Mouse (Mus musculus): Measurements from ENCODE around the gene Dolk. TPM values are rescaled to one million over a fixed set of nuclear protein-coding genes. Genes with fewer than 3 reads are reported as not detected.

Gene Dolk
- polyA plus RNA-seq, 1 experiment, result 6.6 TPM

GRCm38 (mm10) chr2:30238906-30239465, 47.1 kb downstream of the Dolk start:
- no peak for TF ChIP-seq POLR2A (IDR thresholded peaks at IDR 0.05; ENCODE audit: control insufficient read depth, low read depth, low read length)
- no peak for TF ChIP-seq CTCF (IDR thresholded peaks at IDR 0.05; ENCODE audit: control insufficient read depth, insufficient read depth, insufficient replicate concordance, low read depth, low read length)
- Histone ChIP-seq H3K27me3 (ENCODE audit: control insufficient read depth, insufficient read depth, low read length) (no peaks in the 10 kb centered on the region), H3K36me3 (ENCODE audit: control insufficient read depth, insufficient read depth, low read length) (no peaks in the 10 kb centered on the region; the same call in 1 of the 2 replicates), H3K4me3 (ENCODE audit: control insufficient read depth, low read depth, low read length) (no peak overlapping the region), H3K4me1 (ENCODE audit: control insufficient read depth, insufficient read depth, low read length) (peaks cover 11% of the 10 kb centered on the region), H3K27ac (ENCODE audit: control insufficient read depth, insufficient read depth, low read depth, low read length) (no peak overlapping the region)

- peak overlapping the region; percentile 79 for H3K27ac ChIP-seq (ENCODE audit: control insufficient read depth, insufficient read depth, low read depth, low read length)
- H3K27me3 ChIP-seq (ENCODE audit: control insufficient read depth, insufficient read depth, low read length), result no peaks in the 10 kb centered on the region
- peak overlapping the region; percentile 85 for H3K4me3 ChIP-seq (ENCODE audit: control insufficient read depth, low read depth, low read length)
- no peaks in the 10 kb centered on the region for H3K36me3 ChIP-seq (ENCODE audit: control insufficient read depth, insufficient read depth, low read length)
- H3K4me1 ChIP-seq (ENCODE audit: control insufficient read depth, insufficient read depth, low read length), result peaks cover 9% of the 10 kb centered on the region
- peak; percentile 8; the same call in 1 of the 2 replicates for TF ChIP-seq POLR2A (IDR thresholded peaks at IDR 0.05; ENCODE audit: control insufficient read depth, low read depth, low read length)
- no peak for TF ChIP-seq CTCF (IDR thresholded peaks at IDR 0.05; ENCODE audit: control insufficient read depth, insufficient read depth, insufficient replicate concordance, low read depth, low read length)
Observed at GRCm38 (mm10) chr2:30237881-30238280, 48.3 kb downstream of the Dolk start.

DNA sequence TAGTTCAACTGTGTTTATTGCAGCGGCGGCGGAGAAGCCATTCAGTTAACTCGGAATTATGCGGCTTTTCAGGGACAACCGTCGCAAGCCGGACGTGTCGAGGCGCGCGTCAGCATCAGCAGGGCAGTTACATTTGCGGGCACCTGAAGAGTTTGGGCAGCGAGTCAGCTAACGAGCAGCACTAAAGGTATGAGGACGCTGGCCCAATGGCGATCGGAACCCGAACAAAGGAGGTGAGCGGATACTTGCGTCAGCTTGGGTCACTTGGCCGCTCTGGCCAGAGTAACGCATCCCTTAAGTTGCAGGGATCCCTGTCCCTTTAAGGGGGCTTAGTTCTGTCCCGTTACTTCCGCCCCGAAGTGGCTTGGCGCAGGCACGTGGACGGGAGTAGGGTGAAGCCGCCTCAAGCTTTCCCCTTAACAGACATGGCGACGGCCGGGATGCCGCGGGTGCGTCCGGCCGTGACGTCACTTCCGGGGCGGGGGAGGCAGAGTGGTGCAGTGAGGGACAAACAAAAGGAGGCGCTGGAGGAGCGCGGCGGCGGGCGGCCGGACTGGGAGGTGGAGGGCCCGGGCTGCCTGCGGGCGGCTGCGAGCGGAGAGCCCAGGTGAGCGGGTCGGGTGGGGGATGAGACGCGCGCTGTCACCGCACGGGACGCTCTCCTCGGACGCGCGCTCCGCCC, 48.8 kb downstream of the Dolk start, which contains the start of gene Lrrc8a:
TSS of gene Lrrc8a (plus strand) at position 517 of the 682 bp plus-strand sequence.
- H3K4me1 ChIP-seq (ENCODE audit: control insufficient read depth, insufficient read depth, low read length), result peaks cover 9% of the 10 kb centered on the region
- TF ChIP-seq POLR2A (IDR thresholded peaks at IDR 0.05; ENCODE audit: control insufficient read depth, low read depth, low read length), result peak; percentile 81
- no peak for TF ChIP-seq CTCF (IDR thresholded peaks at IDR 0.05; ENCODE audit: control insufficient read depth, insufficient read depth, insufficient replicate concordance, low read depth, low read length)

DNA sequence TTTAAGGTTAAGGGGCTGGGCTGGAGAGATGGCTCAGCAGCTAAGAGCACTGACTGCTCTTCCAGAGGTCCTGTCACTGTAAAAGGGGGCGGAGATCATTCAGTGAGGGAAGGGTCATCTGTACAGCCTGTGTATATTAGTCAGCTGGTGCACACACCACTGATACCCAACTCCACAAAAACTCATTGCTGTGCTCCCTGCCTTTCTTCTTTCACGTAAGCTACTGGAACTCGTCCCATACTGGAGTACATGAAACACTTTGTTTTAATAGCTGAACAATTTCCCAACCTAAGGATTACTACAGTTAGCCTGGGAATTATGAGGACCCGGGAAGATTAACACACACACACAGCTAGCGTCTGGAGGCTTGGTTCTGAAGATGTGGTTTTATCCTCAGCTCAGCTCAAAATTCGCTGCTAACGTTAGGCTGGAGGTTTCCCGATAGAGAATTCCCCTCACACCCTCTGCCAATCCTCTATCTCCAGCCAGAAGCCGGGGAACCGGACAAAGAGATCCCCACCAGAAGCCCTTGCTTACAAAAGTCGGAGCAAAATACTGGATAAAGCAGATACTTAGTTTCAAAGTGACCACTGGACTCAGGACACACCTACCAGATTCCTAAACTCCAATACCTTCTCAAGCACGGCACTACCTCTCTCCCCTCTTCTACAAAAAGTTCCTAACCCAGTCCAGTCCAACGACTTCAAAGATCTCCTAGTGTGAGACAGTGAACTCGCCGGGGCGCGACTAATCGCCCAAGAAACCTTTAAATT, 49.5 kb downstream of the Dolk start:
- Histone ChIP-seq H3K27ac (ENCODE audit: control insufficient read depth, insufficient read depth, low read depth, low read length) (peak overlapping the region; percentile 91), H3K4me3 (ENCODE audit: control insufficient read depth, low read depth, low read length) (peak overlapping the region; percentile 85), H3K4me1 (ENCODE audit: control insufficient read depth, insufficient read depth, low read length) (peaks cover 9% of the 10 kb centered on the region), H3K36me3 (ENCODE audit: control insufficient read depth, insufficient read depth, low read length) (no peaks in the 10 kb centered on the region), H3K27me3 (ENCODE audit: control insufficient read depth, insufficient read depth, low read length) (no peaks in the 10 kb centered on the region)
- TF ChIP-seq CTCF (IDR thresholded peaks at IDR 0.05; ENCODE audit: control insufficient read depth, insufficient read depth, insufficient replicate concordance, low read depth, low read length), result no peak
- TF ChIP-seq POLR2A (IDR thresholded peaks at IDR 0.05; ENCODE audit: control insufficient read depth, low read depth, low read length), result no peak

More for the DNA sequence above, 48.8 kb downstream of the Dolk start, which contains the start of gene Lrrc8a:
- Histone ChIP-seq H3K4me3 (ENCODE audit: control insufficient read depth, low read depth, low read length) (peak within 1 kb of the TSS; percentile 85), H3K36me3 (ENCODE audit: control insufficient read depth, insufficient read depth, low read length) (no peaks in the 10 kb centered on the region), H3K27me3 (ENCODE audit: control insufficient read depth, insufficient read depth, low read length) (no peaks in the 10 kb centered on the region), H3K27ac (ENCODE audit: control insufficient read depth, insufficient read depth, low read depth, low read length) (peak within 1 kb of the TSS; percentile 91)

- TF ChIP-seq CTCF (IDR thresholded peaks at IDR 0.05; ENCODE audit: control insufficient read depth, insufficient read depth, insufficient replicate concordance, low read depth, low read length) (no peak), POLR2A (IDR thresholded peaks at IDR 0.05; ENCODE audit: control insufficient read depth, low read depth, low read length) (no peak)
- Histone ChIP-seq H3K27ac (ENCODE audit: control insufficient read depth, insufficient read depth, low read depth, low read length) (no peak overlapping the region), H3K4me3 (ENCODE audit: control insufficient read depth, low read depth, low read length) (no peak overlapping the region)
Observed at GRCm38 (mm10) chr2:30235593-30235992, 50.5 kb downstream of the Dolk start.

More at GRCm38 (mm10) chr2:30235593-30235992, 50.5 kb downstream of the Dolk start:
- Histone ChIP-seq H3K27me3 (ENCODE audit: control insufficient read depth, insufficient read depth, low read length) (no peaks in the 10 kb centered on the region), H3K4me1 (ENCODE audit: control insufficient read depth, insufficient read depth, low read length) (peaks cover 9% of the 10 kb centered on the region), H3K36me3 (ENCODE audit: control insufficient read depth, insufficient read depth, low read length) (no peaks in the 10 kb centered on the region)

Other genes with a start within 250 kb of the Dolk start
- gene Wdr34, start 237.5 kb downstream of the Dolk start, polyA plus RNA-seq (2012; rRNA removed), result 77.0 and 84.3 TPM in 2 replicates
- gene Set, start 229.0 kb downstream of the Dolk start, polyA plus RNA-seq (2012; rRNA removed), result 32.7 and 38.9 TPM in 2 replicates
- gene Pkn3, start 208.7 kb downstream of the Dolk start, polyA plus RNA-seq (2012; rRNA removed), result 5.8 and 6.0 TPM in 2 replicates
- gene Zdhhc12, start 192.7 kb downstream of the Dolk start, polyA plus RNA-seq (2012; rRNA removed), result 156 and 170 TPM in 2 replicates
- gene Zer1, start 161.7 kb downstream of the Dolk start, polyA plus RNA-seq (2012; rRNA removed), result 62.3 and 62.4 TPM in 2 replicates
- 24.4 and 26.2 TPM in 2 replicates for gene Tbc1d13, start 152.6 kb downstream of the Dolk start, polyA plus RNA-seq (2012; rRNA removed)
- gene Endog, start 114.8 kb downstream of the Dolk start, polyA plus RNA-seq (2012; rRNA removed), result 2.4 and 2.9 TPM in 2 replicates
- gene Spout1, start 107.9 kb downstream of the Dolk start, polyA plus RNA-seq (2012; rRNA removed), result 149 and 160 TPM in 2 replicates
- 16.0 and 16.4 TPM in 2 replicates for gene Kyat1, start 80.5 kb downstream of the Dolk start, polyA plus RNA-seq (2012; rRNA removed)
- 8.8 TPM in 2 replicates for gene Lrrc8a, start 48.6 kb downstream of the Dolk start, polyA plus RNA-seq (2012; rRNA removed)
- gene Gm28035, start 45.8 kb downstream of the Dolk start, polyA plus RNA-seq (2012; rRNA removed), result 0.76 and 0.98 TPM in 2 replicates
- gene Phyhd1, start 20.1 kb downstream of the Dolk start, polyA plus RNA-seq (2012; rRNA removed), result 1.8 and 3.0 TPM in 2 replicates
- gene Gm28038, start 5.3 kb downstream of the Dolk start, polyA plus RNA-seq (2012; rRNA removed), result not detected in 2 replicates
- 125 and 135 TPM in 2 replicates for gene Nup188, start 63 bp upstream of the Dolk start, polyA plus RNA-seq (2012; rRNA removed)
- 21.8 and 25.3 TPM in 2 replicates for gene Sh3glb2, start 73.0 kb upstream of the Dolk start, polyA plus RNA-seq (2012; rRNA removed)
- 6.3 and 6.7 TPM in 2 replicates for gene Miga2, start 77.9 kb upstream of the Dolk start, polyA plus RNA-seq (2012; rRNA removed)
- 27.3 and 32.6 TPM in 2 replicates for gene Dolpp1, start 105.9 kb upstream of the Dolk start, polyA plus RNA-seq (2012; rRNA removed)
- 591 and 623 TPM in 2 replicates for gene Crat, start 129.5 kb upstream of the Dolk start, polyA plus RNA-seq (2012; rRNA removed)
- gene Ptpa, start 129.7 kb upstream of the Dolk start, polyA plus RNA-seq (2012; rRNA removed), result 87.3 and 106 TPM in 2 replicates
- 2.2 and 2.8 TPM in 2 replicates for gene Ier5l, start 187.9 kb upstream of the Dolk start, polyA plus RNA-seq (2012; rRNA removed)

Data from testis, adult 2 months (tissue).